Mouse (Mus musculus) heart, adult 2 months (tissue): ENCODE data around the gene F2r.

ENCODE experiments used
- CTCF ChIP-seq: fragments of 200-600 bp; IDR thresholded peaks from 2 replicates; pipeline ENCODE4 v1.8.1; 2022; ENCODE audit warnings: antibody characterized with exemption, mild to moderate bottlenecking, moderate library complexity
- EP300 ChIP-seq: fragments of 200-500 bp; IDR thresholded peaks from 2 replicates; pipeline ENCODE4 v1.6.1; 2011; ENCODE audit warnings: low read depth, low read length, control low read depth; ENCODE audit not compliant: insufficient read depth
- POLR2A ChIP-seq: fragments of 200-500 bp; IDR thresholded peaks from 2 replicates; pipeline ENCODE4 v1.6.1; 2011; ENCODE audit warnings: mild to moderate bottlenecking, low read depth, low read length, control low read depth; ENCODE audit not compliant: insufficient read depth

DNA sequence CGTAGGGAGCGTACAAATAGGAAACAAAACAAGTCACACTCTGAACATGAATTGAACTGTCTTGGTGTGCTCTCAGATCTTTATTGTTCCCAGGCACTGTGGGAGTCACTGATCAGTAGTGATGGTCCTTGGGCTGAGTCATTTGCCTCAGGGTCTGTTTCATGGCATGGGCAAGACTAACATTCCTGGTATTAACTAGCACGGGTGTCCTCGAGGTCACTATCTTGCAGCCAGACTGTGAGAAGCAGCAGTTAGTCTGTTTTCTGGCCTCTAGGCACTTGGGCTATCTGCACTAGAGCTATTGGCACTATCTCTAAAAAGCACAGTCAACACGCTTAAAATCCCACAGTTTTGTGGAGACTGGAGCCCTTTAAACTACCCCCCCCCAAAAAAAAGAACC lies 22.4 kb downstream of the F2r start:
- no peak for TF ChIP-seq CTCF
- no peak for TF ChIP-seq POLR2A
- no peak for TF ChIP-seq EP300
